ENCODE assay signal across 8 mouse cellular contexts in genomic region chr13:56555957-56556356, GRCm38 (mm10). TPM values are rescaled to one million over a fixed set of nuclear protein-coding genes. Genes with fewer than 3 reads are reported as not detected.
DNase-seq lines count a peak whose midpoint lies in the region; ATAC-seq and TF ChIP-seq lines count a peak whose summit lies in the region.

No protein-coding gene starts in this region.

- no peaks in the 10 kb centered on the region for H3K79me2 ChIP-seq in MEL (ENCODE audit: control insufficient read depth, insufficient read depth, low read length, poor library complexity)

- TF ChIP-seq POLR2A in MEL (IDR thresholded peaks at IDR 0.05; ENCODE audit: control insufficient read depth in 1 of 2, insufficient read depth in 1 of 2, low read depth in 1 of 2, low read length in 2 of 2, poor library complexity in 1 of 2): no peak
- TF ChIP-seq POLR2A in cerebellum, adult 2 months (IDR thresholded peaks at IDR 0.05; ENCODE audit: borderline replicate concordance, insufficient read depth, low read length): no peak

- H3K36me3 ChIP-seq in kidney, embryonic 16.5 days (ENCODE audit: insufficient read depth, low read length): no peaks in the 10 kb centered on the region
- no peaks in the 10 kb centered on the region for H3K36me3 ChIP-seq in MEL (ENCODE audit: control insufficient read depth in 1 of 2, insufficient read depth in 2 of 2, low read length in 2 of 2)
- no peaks in the 10 kb centered on the region for H3K36me3 ChIP-seq in forebrain, embryonic 12.5 days (replicated peaks)

- peak; percentile 49 for DNase-seq in kidney, adult 18-20 months
- no peak for DNase-seq in MEL (ENCODE audit: low read depth, low spot score)
- DNase-seq in cerebellum, adult 2 months: peak; percentile 18 to 33
- peak; percentile 57 to 69 for DNase-seq in heart, postnatal 10 days
- DNase-seq in lung, postnatal 10 days: peak; percentile 72

- H3K4me1 ChIP-seq in kidney, embryonic 16.5 days (ENCODE audit: insufficient read depth, low read length): peaks cover 21% of the 10 kb centered on the region
- H3K4me1 ChIP-seq in MEL (ENCODE audit: control insufficient read depth in 1 of 2, insufficient read depth in 2 of 2, low read length in 2 of 2): no peaks in the 10 kb centered on the region
- H3K4me1 ChIP-seq in cerebellum, adult 2 months (ENCODE audit: control insufficient read depth, insufficient read depth, low read length): no peaks in the 10 kb centered on the region
- H3K4me1 ChIP-seq in forebrain, embryonic 12.5 days: peaks cover 19% of the 10 kb centered on the region

- no peak overlapping the region for H3K27ac ChIP-seq in kidney, embryonic 16.5 days (ENCODE audit: low read length)
- no peak overlapping the region for H3K27ac ChIP-seq in MEL (ENCODE audit: control insufficient read depth, low read depth, low read length)
- H3K27ac ChIP-seq in cerebellum, adult 2 months (ENCODE audit: insufficient read depth, low read length): no peak overlapping the region
- no peak overlapping the region for H3K27ac ChIP-seq in forebrain, embryonic 12.5 days

- no peak overlapping the region for H3K9ac ChIP-seq in kidney, embryonic 16.5 days (replicated peaks; ENCODE audit: low read length)
- no peak overlapping the region for H3K9ac ChIP-seq in MEL (ENCODE audit: control insufficient read depth, low read depth, low read length, poor library complexity, severe bottlenecking)
- H3K9ac ChIP-seq in forebrain, embryonic 12.5 days: no peak overlapping the region

- H3K9me3 ChIP-seq in kidney, embryonic 16.5 days (ENCODE audit: low read length): no peaks in the 10 kb centered on the region
- H3K9me3 ChIP-seq in MEL (replicated peaks; ENCODE audit: insufficient read depth, low read length): no peaks in the 10 kb centered on the region
- H3K9me3 ChIP-seq in forebrain, embryonic 12.5 days: no peaks in the 10 kb centered on the region

- no peak overlapping the region for H3K4me3 ChIP-seq in kidney, embryonic 16.5 days (ENCODE audit: low read length)
- H3K4me3 ChIP-seq in MEL (ENCODE audit: control insufficient read depth in 1 of 2, insufficient read depth in 1 of 2, low read depth in 2 of 2, low read length in 2 of 2): no peak overlapping the region
- no peak overlapping the region for H3K4me3 ChIP-seq in cerebellum, adult 2 months (replicated peaks; ENCODE audit: insufficient read depth, low read depth, low read length)
- H3K4me3 ChIP-seq in forebrain, embryonic 12.5 days (replicated peaks): no peak overlapping the region

- no peak overlapping the region for H3K4me2 ChIP-seq in kidney, embryonic 16.5 days (replicated peaks; ENCODE audit: low read depth, low read length)
- H3K4me2 ChIP-seq in forebrain, embryonic 12.5 days: no peak overlapping the region

- no peak for ATAC-seq in kidney, embryonic 16.5 days (ENCODE audit: low FRiP score, low TSS enrichment)
- ATAC-seq in activated CD4-positive, CD25-positive, alpha-beta regulatory T cell, adult 4 months: no peak
- no peak for ATAC-seq in forebrain, embryonic 12.5 days (ENCODE audit: low FRiP score)

- H3K27me3 ChIP-seq in kidney, embryonic 16.5 days (ENCODE audit: insufficient read depth, low read length): no peaks in the 10 kb centered on the region
- H3K27me3 ChIP-seq in MEL (ENCODE audit: control insufficient read depth in 1 of 2, insufficient read depth in 2 of 2, low read length in 2 of 2): no peaks in the 10 kb centered on the region
- H3K27me3 ChIP-seq in cerebellum, adult 2 months (ENCODE audit: control insufficient read depth, insufficient read depth, low read length): no peaks in the 10 kb centered on the region
- no peaks in the 10 kb centered on the region; the same call in 1 of the 2 replicates for H3K27me3 ChIP-seq in forebrain, embryonic 12.5 days

- no peak for TF ChIP-seq CTCF in MEL (IDR thresholded peaks at IDR 0.05 in 2 of 3, conservative IDR thresholded peaks at IDR 0.05 in 1 of 3; ENCODE audit: control insufficient read depth in 1 of 3, insufficient read depth in 1 of 3, low read depth in 2 of 3, low read length in 3 of 3, poor library complexity in 1 of 3, severe bottlenecking in 1 of 3)
- 0 out of 2 replicates have a peak, but pooled peaks have one; percentile 14 for TF ChIP-seq CTCF in cerebellum, adult 2 months (IDR thresholded peaks at IDR 0.05; ENCODE audit: borderline replicate concordance, insufficient read depth, low read depth, low read length)

- intact Hi-C loops in heart, postnatal 10 days (cut with DNase I): loop anchor here (1.0 to 10.0 kb wide), 6 partner anchors 81 to 709 kb away; no protein-coding TSS in a partner anchor

- WGBS in kidney, embryonic 16.5 days: 0% methylated on average over 1 of the region's 1 CpGs
- WGBS in cerebellum, adult 2 months: 2% methylated on average over 1 of the region's 1 CpGs
- 10% methylated on average over 1 of the region's 1 CpGs for WGBS in forebrain, embryonic 12.5 days

- TF ChIP-seq EP300 in MEL (IDR thresholded peaks at IDR 0.05; ENCODE audit: low read depth in 1 of 2, low read length in 2 of 2): no peak

- peak; percentile 1; the same call in 1 of the 2 replicates for TF ChIP-seq RAD21 in MEL (IDR thresholded peaks at IDR 0.05; ENCODE audit: low read depth, low read length)

TF ChIP-seq in MEL, 35 proteins besides CTCF, POLR2A, EP300 and RAD21:
- no peak for TF ChIP-seq RCOR1 (IDR thresholded peaks at IDR 0.05; ENCODE audit: low read depth, low read length)
- TF ChIP-seq JUND (IDR thresholded peaks at IDR 0.05; ENCODE audit: low read depth, low read length): no peak
- no peak for TF ChIP-seq GABPA (IDR thresholded peaks at IDR 0.05; ENCODE audit: low read depth, low read length)
- no peak for TF ChIP-seq MYB (IDR thresholded peaks at IDR 0.05; ENCODE audit: low read depth, low read length)
- TF ChIP-seq MXI1 (IDR thresholded peaks at IDR 0.05; ENCODE audit: low read depth, low read length): no peak
- TF ChIP-seq POLR2AphosphoS5 (IDR thresholded peaks at IDR 0.05; ENCODE audit: borderline replicate concordance, low read depth, low read length): no peak
- TF ChIP-seq USF2 (IDR thresholded peaks at IDR 0.05; ENCODE audit: borderline replicate concordance in 1 of 2, insufficient read depth in 1 of 2, low read depth in 1 of 2, low read length in 2 of 2): no peak
- no peak for TF ChIP-seq ZKSCAN1 (IDR thresholded peaks at IDR 0.05; ENCODE audit: low read depth, low read length)
- TF ChIP-seq ZC3H11A (IDR thresholded peaks at IDR 0.05; ENCODE audit: low read depth, low read length): no peak
- TF ChIP-seq NRF1 (IDR thresholded peaks at IDR 0.05; ENCODE audit: insufficient read depth, low read depth, low read length, poor library complexity, severe bottlenecking): no peak
- no peak for TF ChIP-seq MAZ (IDR thresholded peaks at IDR 0.05; ENCODE audit: low read depth, low read length)
- no peak for TF ChIP-seq MYC (IDR thresholded peaks at IDR 0.05; ENCODE audit: low read depth, low read length)
- TF ChIP-seq USF1 (IDR thresholded peaks at IDR 0.05; ENCODE audit: low read depth, low read length): no peak
- TF ChIP-seq UBTF (IDR thresholded peaks at IDR 0.05; ENCODE audit: borderline replicate concordance, insufficient read depth, low read depth, low read length): no peak
- no peak for TF ChIP-seq SIN3A (IDR thresholded peaks at IDR 0.05; ENCODE audit: low read length)
- TF ChIP-seq MAX (IDR thresholded peaks at IDR 0.05; ENCODE audit: low read length): no peak
- TF ChIP-seq CHD1 (IDR thresholded peaks at IDR 0.05; ENCODE audit: low read depth, low read length): no peak
- TF ChIP-seq ETS1 (IDR thresholded peaks at IDR 0.05; ENCODE audit: low read depth, low read length): no peak
- TF ChIP-seq MEF2A (IDR thresholded peaks at IDR 0.05; ENCODE audit: extremely low read depth, insufficient replicate concordance, low read depth, low read length, poor library complexity, severe bottlenecking): no peak
- TF ChIP-seq POLR2AphosphoS2 (IDR thresholded peaks at IDR 0.05; ENCODE audit: low read length): no peak

RNA-seq across cellular contexts. Expression of gene Lect2, which starts 7.7 kb away (rescaled TPM):
- polyA plus RNA-seq in kidney, embryonic 16.5 days (2015; fragmentation: Nextera tagmentation; extraction: Ambion mirVana): 1.1 and 1.2 TPM in 2 replicates
- not detected in 2 replicates for total RNA-seq in MEL (2012; rRNA removed)
- polyA plus RNA-seq in MEL (2012; ENCODE audit: insufficient read depth in 1 of 2, insufficient read length in 2 of 2, low read depth in 1 of 2, low replicate concordance in 2 of 2, missing spikeins in 1 of 2): not detected
- not detected in 2 replicates for polyA plus RNA-seq in cerebellum, adult 2 months (2012; rRNA removed)
- total RNA-seq in heart, postnatal 10 days (2021): not detected
- not detected for polyA plus RNA-seq in activated CD4-positive, CD25-positive, alpha-beta regulatory T cell, adult 4 months (2017; shearing (Covaris generic))
- polyA plus RNA-seq in forebrain, embryonic 12.5 days (2016; fragmentation: Nextera tagmentation; extraction: Ambion mirVana): not detected in 2 replicates

RNA-seq across cellular contexts. Expression of gene Fbxl21, which starts 33.7 kb away (rescaled TPM):
- polyA plus RNA-seq in kidney, embryonic 16.5 days (2015; fragmentation: Nextera tagmentation; extraction: Ambion mirVana): 2.0 and 2.8 TPM in 2 replicates
- total RNA-seq in MEL (2012; rRNA removed): not detected in 2 replicates
- not detected for polyA plus RNA-seq in MEL (2012; ENCODE audit: insufficient read depth in 1 of 2, insufficient read length in 2 of 2, low read depth in 1 of 2, low replicate concordance in 2 of 2, missing spikeins in 1 of 2)
- 9.5 and 11.3 TPM in 2 replicates for polyA plus RNA-seq in cerebellum, adult 2 months (2012; rRNA removed)
- 1 to 10 TPM; 1.0 to 1.1 TPM for total RNA-seq in heart, postnatal 10 days (2021)
- 1 to 10 TPM in 1 of 2 experiments, under 1 TPM in 1; 0.87 to 1.6 TPM for polyA plus RNA-seq in activated CD4-positive, CD25-positive, alpha-beta regulatory T cell, adult 4 months (2017; shearing (Covaris generic))
- 2.0 and 2.4 TPM in 2 replicates for polyA plus RNA-seq in forebrain, embryonic 12.5 days (2016; fragmentation: Nextera tagmentation; extraction: Ambion mirVana)

RNA-seq across cellular contexts. Expression of gene Tgfbi, which starts 53.4 kb away (rescaled TPM):
- 133 and 135 TPM in 2 replicates for polyA plus RNA-seq in kidney, embryonic 16.5 days (2015; fragmentation: Nextera tagmentation; extraction: Ambion mirVana)
- not detected in 2 replicates for total RNA-seq in MEL (2012; rRNA removed)
- polyA plus RNA-seq in MEL (2012; ENCODE audit: insufficient read depth in 1 of 2, insufficient read length in 2 of 2, low read depth in 1 of 2, low replicate concordance in 2 of 2, missing spikeins in 1 of 2): not detected
- polyA plus RNA-seq in cerebellum, adult 2 months (2012; rRNA removed): 4.9 and 5.1 TPM in 2 replicates
- 10 to 100 TPM; 18.6 to 21.2 TPM for total RNA-seq in heart, postnatal 10 days (2021)
- under 1 TPM; 0.28 to 0.44 TPM for polyA plus RNA-seq in activated CD4-positive, CD25-positive, alpha-beta regulatory T cell, adult 4 months (2017; shearing (Covaris generic))
- polyA plus RNA-seq in forebrain, embryonic 12.5 days (2016; fragmentation: Nextera tagmentation; extraction: Ambion mirVana): 21.4 and 24.0 TPM in 2 replicates
